Mouse (Mus musculus) c-Kit-positive CD71-positive TER-119-positive erythroid progenitor cells, embryonic 14.5 days (primary cell): ENCODE measurements around the gene Galnt9.

Experiments
- DNase-seq: peaks from one replicate; pipeline ENCODE4 v3.0.0-alpha.2; 2013; ENCODE audit warnings: low spot score

Galnt9 gene

GRCm38 (mm10) chr5:110589833-110590232 lies 45.7 kb downstream of the Galnt9 start:
- no peak for DNase-seq

DNA sequence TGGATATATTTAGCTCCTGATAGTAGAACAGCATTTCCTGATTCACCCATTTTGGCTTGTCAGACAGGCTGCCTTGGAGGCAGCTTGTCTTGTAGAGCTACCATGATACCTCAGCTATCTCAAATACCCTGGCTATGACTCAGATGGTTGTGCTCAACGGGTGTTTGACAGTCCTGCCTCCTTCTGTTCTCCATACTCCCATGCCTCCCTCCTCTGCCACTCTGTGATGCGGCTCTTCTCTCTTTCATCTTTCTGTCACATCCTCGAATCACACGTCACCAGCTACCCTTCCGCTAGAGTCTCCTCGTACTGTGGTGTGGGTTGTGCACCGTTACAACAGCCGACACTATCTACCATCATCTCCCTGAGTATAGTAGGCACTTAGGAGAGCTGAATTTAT lies 50.3 kb downstream of the Galnt9 start:
- DNase-seq, result no peak

DNA sequence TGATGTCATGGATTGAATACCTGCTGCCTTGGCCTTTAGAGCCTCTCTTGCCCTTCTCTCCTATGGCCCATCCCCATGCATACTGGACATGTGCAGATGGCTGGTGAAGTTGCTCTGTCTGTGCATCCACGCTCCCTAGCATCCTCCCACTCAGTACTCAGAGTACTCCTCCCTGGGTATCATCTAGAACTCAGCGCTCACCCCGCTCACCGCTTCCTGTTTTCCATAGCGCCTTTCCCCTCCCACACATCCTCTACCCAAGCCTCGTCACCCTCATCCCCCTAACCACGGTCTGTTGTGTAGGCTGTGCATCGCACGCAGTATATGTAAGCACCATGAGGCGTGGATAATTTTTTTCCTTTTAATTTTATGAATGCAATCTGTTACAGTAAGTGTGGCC lies 51.2 kb downstream of the Galnt9 start:
- no peak for DNase-seq

GRCm38 (mm10) chr5:110596086-110596780 lies 52.1 kb downstream of the Galnt9 start:
- DNase-seq, result no peak

- DNase-seq, result no peak
Observed at GRCm38 (mm10) chr5:110597502-110597901, 53.3 kb downstream of the Galnt9 start.

DNA sequence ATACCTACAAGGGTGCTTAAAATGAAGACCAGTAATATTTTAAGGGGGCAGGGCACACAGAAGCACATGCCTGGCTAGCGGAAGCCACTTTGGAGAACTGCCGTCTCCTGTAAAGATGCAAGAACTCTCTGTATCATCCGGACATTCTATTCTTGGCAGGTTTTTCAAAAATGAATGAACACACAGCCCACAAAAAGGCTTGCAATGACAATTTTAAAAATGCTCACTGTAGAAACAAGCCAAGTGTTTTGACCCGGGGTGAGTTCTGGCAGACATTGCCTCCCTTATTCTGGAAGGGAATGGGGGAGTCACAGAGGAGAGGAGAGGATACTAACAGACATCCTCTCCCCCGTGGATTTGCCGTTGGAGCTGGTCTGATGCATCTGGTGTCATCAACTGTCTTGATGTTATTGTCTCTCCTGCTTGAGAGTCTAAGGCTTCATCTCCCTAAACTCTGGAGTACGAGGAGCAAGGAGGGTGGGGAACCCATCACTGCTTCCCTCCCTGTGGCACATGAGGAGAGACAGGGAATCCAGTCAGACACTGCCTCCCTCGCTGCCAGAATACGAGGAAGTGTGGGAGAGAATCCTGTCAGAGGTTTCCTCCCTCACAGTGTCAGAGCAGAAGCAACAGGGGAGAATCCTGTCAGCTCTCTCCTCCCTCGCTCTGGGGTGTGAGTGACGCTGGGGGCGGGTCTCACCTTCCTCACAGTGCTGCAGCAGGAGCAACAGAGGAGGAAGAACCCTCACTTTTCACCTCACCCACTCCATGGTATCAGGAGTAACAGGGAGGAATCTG lies 54.3 kb downstream of the Galnt9 start:
- DNase-seq, result no peak

GRCm38 (mm10) chr5:110603016-110603685 lies 59.0 kb downstream of the Galnt9 start:
- no peak for DNase-seq

DNA sequence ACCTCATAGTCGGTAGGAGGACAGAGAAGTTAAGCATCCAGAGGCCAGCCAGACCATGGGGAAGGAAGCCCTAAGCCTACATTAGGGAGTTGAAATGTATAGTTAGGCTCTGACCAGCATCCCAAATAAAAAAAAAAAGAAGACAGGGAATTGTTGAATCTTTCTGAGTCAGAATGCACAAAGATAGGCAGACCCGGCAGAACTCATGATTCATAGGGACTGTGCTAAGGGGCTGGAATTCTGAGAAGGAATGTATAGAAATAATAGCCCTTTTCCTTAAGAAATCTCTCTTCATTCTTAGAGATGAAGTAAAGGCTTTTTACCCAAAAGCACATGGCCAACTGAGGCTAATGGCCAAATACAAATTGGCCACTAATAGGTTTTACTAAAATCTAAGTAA lies 60.2 kb downstream of the Galnt9 start:
- DNase-seq, result no peak

DNA sequence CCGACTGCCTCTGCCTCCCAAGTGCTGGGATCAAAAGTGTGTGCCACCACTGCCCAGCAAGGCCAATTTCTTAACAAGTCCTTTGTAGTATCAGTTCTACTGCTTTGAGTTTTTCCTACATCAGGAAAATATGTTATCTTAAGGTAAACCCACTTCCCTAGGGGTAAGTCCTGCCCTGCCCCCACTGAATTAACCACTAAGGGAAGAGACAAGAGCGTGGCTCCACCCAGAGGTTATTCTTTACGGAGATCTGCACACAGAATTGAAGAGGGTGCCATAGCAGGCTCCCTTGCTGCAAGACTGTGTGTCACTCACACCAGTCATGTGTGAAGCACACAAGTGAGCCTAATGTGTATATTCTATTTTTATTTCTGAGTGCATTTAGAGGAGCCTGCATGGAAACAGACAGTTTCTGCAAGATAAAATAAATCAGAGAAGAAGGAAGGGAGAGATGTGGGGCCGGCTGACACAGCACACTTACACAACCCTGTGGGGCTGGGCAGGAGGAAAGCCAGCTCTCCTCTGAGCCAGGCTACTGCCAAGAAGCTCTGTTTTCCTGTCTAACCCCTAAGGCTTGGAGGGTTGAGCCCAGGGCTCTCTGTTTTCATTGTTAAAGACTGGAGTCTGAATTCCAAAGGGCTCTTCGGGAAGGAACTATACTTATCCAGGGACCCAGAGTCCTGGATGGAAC lies 61.5 kb downstream of the Galnt9 start:
- no peak for DNase-seq

GRCm38 (mm10) chr5:110607767-110608166 lies 63.6 kb downstream of the Galnt9 start:
- DNase-seq, result no peak

- DNase-seq, result peak; percentile 3
Observed at GRCm38 (mm10) chr5:110608336-110608735, 64.2 kb downstream of the Galnt9 start.

- no peak for DNase-seq
Observed at GRCm38 (mm10) chr5:110608941-110609340, 64.8 kb downstream of the Galnt9 start.

- DNase-seq, result no peak
Observed at GRCm38 (mm10) chr5:110609425-110609824, 65.3 kb downstream of the Galnt9 start.

DNA sequence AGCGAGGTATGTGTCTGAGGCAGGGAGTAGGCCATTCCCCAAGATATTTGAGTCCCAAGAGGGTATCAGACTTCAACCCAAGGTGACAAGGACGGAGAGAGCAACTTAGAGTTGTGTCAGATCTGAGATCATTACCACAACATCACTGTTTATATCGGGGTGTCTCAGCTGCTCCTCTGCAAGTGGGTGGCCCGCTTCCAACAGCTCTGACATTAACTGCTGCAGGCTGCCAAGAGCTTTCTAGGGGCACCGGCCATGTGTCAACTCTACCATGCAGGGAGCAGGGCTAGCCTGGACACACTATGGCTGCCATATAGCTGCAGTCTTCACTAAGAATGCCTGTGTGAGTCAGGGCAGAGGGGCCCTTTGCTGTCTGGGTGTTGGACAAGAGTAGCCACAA lies 65.7 kb downstream of the Galnt9 start:
- DNase-seq, result no peak

DNA sequence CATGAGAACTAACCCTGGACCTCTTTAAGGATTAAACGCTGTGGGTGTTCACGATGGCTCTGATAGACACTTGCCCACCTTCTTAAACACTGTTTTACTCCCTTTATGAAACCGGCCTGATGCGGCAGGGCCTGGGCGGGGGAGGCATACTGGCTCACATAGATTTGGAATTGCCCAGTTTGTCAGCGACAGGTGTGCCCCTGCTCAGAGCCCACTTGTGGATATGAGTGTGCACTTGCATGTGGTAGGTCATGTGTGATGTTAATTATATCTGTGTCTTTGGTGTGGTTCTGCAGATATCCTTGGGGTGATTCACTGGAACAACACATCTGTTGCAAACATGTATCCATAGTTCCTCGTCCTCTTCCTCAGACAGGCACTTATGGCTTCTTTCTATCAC lies 66.3 kb downstream of the Galnt9 start:
- DNase-seq, result no peak

DNA sequence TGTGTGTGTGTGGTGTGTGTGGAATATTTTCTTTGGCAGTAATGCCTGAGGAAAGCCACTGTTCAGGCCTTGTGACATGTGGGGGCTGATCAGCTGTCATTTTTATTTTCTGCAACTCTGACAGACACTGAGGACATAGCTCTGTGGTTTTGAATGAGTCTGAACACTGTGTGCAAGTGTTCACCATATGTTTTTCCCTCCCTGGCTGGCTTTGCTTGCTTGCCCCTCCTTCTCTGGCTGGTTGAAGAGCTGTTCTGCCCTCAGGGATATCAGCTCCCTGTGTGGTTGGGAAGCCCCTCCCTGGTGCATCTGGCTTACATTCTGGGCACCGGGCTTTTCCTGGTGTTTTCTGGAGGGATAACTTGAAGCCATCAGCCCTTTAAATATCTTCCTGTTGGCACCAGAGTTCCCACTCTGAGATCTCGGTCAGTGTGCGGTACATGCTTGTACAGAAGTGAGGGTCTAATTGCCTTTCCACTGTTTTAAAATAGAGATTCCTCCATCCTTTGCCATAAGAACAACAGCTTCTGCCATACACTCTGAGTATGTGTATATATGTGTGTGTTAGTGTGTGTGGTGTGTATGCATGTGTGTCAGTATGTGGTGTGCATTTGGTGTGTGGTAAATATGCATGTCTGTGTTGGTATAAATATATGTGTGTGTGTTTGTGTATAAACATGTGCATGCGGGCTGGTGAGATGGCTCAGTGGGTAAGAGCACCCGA lies 67.4 kb downstream of the Galnt9 start:
- DNase-seq, result no peak

DNA sequence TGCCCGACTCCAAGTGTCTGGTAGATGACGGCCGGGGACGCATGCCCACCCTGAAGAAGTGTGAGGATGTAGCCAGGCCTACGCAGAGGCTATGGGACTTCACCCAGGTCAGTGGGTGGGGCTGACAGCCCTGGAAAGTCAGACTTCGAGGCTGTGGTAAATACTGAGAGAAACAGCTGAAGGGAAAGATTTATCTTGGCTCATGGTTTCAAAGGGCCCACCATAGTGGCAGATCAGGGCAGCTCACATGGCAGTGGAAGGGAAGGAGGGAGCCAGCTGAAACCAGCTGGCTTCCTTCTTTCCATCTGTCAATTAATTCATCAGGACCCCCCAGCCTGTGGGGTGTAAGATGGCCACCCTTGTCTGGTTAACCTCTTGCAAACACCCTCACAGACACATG lies 75.1 kb downstream of the Galnt9 start:
- DNase-seq, result no peak

GRCm38 (mm10) chr5:110624319-110624718 lies 80.2 kb downstream of the Galnt9 start:
- DNase-seq, result no peak

GRCm38 (mm10) chr5:110627351-110627750 lies 83.2 kb downstream of the Galnt9 start:
- DNase-seq, result no peak

- DNase-seq, result no peak
Observed at GRCm38 (mm10) chr5:110628156-110628555, 84.0 kb downstream of the Galnt9 start.

- no peak for DNase-seq
Observed at GRCm38 (mm10) chr5:110629525-110630120, 85.5 kb downstream of the Galnt9 start.
